Mouse (Mus musculus): ENCODE results near the gene Gpc1. TPM values are rescaled to one million over a fixed set of nuclear protein-coding genes. Genes with fewer than 3 reads are reported as not detected.

The Gpc1 gene
- total RNA-seq, 2 experiments from 2014 or later = 4.7 to 8.4 TPM

DNA sequence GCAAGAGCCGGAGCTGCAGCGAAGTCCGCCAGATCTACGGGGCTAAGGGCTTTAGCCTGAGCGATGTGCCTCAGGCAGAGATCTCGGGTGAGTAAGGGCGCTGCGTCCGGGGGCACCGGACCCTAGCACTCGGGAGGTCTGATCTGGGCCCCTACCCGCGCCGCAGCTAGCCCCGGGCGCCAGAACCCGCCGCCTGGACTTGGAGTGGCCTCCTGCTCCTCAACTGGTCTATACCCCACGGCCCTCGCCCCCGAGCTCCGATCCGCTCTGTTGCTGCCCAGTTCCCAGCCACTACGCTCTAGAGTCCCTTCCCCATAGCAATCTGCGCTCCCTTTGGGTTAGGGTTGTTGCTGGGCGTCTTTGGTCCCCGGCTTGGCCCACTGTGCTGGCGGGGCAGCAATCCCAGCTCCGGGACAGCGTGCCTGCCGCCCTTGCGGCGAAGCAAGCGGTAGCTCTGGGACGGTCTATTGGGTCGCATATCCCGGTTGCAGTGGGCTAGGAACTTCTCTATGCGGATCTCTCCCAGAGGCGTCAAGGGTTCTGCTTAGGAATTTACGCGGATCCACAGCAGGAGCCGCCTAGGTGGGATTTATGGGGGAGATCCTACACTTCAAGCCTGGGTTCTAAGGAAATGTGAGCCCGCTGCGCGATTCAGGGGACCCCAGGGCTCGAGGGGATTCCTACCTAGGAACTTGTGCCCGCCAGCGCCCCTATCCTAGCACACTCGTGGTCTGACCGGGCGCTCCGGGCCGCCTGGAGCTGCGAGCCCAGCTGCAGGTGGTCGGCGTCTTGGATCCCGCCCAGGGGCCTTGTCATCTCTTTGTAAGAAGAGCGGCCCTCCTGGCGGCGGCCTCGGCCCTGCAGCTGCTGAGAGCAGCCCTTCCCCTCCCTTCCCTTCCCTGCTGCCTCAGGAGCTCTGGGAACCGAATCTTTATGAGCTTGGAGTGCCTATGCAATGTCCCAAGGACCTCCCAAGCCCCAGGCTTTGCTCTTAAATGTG is 866 bp downstream of the Gpc1 start:
- no peak for ATAC-seq (replicated peaks; ENCODE audit: low FRiP score, poor library complexity, severe bottlenecking)

- no peak for ATAC-seq (replicated peaks; ENCODE audit: low FRiP score, poor library complexity, severe bottlenecking)
These were observed 2.7 kb downstream of the Gpc1 start for GRCm38 (mm10) chr1:92833987-92834706.

DNA sequence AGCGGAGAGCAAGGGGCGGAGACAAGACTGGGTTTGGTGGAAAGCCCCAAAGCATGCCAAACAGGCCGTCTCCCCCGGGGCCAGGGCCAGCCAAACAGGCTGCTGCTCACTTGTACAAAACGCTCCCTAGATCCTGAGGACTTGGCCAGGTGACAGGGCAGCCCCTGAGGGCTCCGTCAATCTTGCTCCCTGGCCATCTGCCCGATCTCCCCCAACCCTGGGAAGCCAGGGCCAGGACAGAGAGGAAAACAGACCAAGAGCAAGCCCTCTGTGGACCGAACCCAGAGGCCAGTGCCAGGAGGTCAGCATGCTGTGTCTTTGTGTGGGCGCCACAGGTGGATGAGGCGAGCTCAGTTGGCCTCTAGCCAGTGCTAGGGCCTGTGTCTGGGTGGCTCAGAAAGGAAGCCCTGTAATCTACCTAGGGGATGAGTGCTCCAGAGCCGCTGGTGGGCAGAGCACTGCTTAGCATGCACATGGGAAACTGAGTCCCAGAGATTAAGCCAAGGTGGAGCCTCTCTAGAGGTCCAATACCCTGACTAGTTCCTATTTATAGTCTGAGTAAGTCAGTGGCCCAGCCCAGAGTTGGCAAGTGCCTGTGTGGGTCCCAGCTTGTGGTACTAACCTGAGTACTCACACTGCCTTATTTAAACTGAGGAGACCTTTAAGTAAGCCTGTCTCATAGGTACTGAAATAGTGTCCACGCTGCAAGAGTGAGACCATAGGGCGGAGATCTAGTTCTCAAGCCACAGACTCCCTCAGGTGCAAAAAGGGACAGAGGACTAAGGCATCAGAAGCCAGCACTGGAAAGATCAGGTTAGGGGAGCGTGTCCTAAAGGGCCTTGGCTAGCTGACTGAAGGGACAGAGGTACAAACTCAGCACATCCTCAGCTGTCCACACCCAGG is 6.7 kb downstream of the Gpc1 start:
- no peak for ATAC-seq (replicated peaks; ENCODE audit: low FRiP score, poor library complexity, severe bottlenecking)

DNA sequence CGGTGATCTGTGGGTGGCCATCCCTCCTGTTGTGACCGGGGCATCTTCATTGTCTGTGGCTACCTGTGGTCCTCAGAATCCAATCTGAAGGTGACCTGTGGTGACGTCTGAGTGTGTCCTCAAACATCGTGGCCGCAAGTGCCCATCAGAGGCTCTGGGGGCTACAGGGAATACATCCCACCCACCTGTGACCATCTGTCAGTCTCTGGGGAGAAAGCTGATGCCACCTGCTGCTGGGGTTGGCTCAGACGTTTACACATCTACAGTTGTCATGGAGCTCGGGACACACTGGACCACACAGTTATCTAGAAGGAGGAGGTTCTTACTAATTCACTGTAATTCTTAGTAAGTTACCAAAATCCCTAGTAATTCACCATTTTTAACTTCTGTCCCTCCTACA is 7.8 kb downstream of the Gpc1 start:
- ATAC-seq (replicated peaks; ENCODE audit: low FRiP score, poor library complexity, severe bottlenecking) = no peak

DNA sequence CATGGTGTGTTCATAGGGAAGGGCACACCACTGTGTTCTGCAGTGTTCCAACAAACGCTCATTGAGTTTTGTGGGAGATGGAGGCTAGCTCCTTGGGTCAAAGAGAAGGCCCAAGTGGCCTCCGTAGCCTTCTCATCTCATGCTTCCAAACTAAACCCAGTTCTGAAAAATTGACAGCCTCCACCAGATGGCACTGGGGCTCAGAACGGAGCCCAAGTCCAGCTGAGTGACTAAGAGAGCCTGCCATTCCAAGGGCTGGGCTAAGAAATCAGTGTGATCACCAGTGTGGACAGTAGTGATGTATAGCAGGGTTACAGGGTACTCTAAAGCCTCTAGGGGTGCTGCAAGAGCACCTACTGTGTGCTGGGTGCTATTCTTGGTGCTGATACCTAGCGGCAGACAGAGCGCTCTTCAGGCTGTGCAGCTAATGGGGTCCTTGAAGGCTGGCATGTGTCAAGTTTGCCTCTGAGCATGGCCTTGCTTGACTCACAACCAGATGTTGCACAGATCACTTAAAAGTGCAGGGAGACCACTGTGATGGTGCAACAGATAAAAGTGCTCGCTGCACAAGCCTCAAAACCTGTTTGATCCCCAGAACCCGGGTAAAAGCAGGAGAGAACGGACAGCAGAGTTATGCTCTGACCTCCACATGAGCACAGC is 8.9 kb downstream of the Gpc1 start:
- ATAC-seq (replicated peaks; ENCODE audit: low FRiP score, poor library complexity, severe bottlenecking) = no peak

DNA sequence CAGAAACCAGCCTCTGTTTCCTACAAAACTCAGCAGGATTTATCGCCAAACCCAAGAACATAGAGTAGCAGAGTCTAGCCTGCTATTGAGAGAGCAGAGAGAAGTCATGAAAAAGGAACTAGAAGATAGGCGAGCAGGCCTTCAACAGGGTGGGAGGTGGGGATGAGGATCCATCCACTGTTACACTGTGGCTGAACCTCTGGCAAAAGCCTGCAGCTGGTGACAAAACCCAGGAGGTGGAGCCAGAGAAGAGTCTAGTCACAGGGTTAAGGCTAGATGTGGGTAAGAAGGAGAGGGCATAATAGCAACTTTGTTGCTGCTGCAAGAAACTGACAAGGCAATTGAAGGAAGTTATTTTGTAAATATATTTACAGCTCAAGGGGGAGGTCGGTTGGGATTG is 10.0 kb downstream of the Gpc1 start:
- ATAC-seq (replicated peaks; ENCODE audit: low FRiP score, poor library complexity, severe bottlenecking) = no peak

- no peak for ATAC-seq (replicated peaks; ENCODE audit: low FRiP score, poor library complexity, severe bottlenecking)
These were observed 14.4 kb downstream of the Gpc1 start for GRCm38 (mm10) chr1:92845889-92846288.

- no peak for ATAC-seq (replicated peaks; ENCODE audit: low FRiP score, poor library complexity, severe bottlenecking)
These were observed 16.7 kb downstream of the Gpc1 start for GRCm38 (mm10) chr1:92847873-92848839.

DNA sequence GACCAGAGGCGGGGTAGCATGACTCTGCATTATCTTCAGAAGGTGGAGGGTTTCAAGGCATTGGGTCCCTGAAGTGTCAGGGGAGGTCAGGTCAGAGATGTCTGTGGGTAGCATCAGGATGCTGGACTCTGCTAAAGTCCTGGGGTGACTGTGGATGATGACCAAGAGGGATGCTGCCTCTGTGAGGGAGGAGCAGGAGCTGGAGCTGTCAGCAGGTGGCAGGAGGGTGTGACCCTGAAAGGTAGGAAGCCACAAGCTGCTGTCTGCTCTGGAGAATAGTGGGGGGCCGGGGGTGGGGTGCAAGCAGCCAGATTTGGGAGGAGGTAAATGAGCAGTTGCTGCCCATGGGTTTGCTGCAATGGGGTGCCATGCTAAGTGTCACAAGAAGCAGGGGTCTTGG is 18.0 kb downstream of the Gpc1 start:
- ATAC-seq (replicated peaks; ENCODE audit: low FRiP score, poor library complexity, severe bottlenecking) = no peak

GRCm38 (mm10) chr1:92849938-92850574 is 18.6 kb downstream of the Gpc1 start:
- ATAC-seq (replicated peaks; ENCODE audit: low FRiP score, poor library complexity, severe bottlenecking) = no peak

DNA sequence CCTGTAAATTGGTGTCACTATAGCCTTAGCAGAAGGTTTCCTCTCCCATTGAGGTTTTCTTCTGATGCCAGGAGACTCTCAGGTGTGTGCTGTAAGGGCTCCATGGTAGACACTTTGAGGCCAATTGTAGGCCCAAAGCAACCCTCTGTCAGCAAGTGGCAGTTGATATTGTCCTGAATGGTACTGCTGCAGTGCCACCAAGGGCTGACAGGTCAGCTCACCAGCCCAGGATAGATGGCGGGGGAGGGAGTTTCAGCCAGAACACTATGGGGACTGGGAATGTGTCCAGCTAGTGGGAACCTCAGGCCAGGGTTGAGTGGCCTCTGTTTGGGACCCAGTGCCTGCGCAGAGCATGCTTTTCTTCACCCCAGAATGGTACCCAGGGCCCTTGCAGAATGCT is 21.0 kb downstream of the Gpc1 start:
- ATAC-seq (replicated peaks; ENCODE audit: low FRiP score, poor library complexity, severe bottlenecking) = no peak

GRCm38 (mm10) chr1:92861503-92861902 is 30.1 kb downstream of the Gpc1 start:
- no peak for ATAC-seq (replicated peaks; ENCODE audit: low FRiP score, poor library complexity, severe bottlenecking)

DNA sequence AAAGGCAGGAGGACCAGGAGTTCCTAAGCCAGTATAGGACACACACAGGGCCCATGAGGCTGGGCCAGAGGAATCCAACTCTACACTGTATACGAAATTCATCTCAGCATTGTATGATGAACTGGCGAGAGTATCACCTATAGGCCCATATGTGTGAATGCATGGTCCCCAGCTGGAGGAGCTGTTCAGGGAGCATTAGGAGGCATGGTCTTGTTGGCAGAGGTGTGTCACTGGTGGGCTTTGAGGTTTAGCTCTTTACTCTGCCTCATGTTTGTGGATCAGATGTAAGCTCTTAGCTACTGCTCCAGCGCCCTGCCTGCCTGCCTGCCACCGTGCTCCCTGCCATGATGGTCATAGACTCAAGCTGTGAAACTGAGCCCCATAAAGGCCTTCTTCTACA is 31.8 kb downstream of the Gpc1 start:
- no peak for ATAC-seq (replicated peaks; ENCODE audit: low FRiP score, poor library complexity, severe bottlenecking)

GRCm38 (mm10) chr1:92866170-92866569 is 34.7 kb downstream of the Gpc1 start:
- ATAC-seq (replicated peaks; ENCODE audit: low FRiP score, poor library complexity, severe bottlenecking) = no peak

- ATAC-seq (replicated peaks; ENCODE audit: low FRiP score, poor library complexity, severe bottlenecking) = no peak
These were observed 38.5 kb downstream of the Gpc1 start for GRCm38 (mm10) chr1:92869985-92870384.

GRCm38 (mm10) chr1:92872666-92873065 is 41.2 kb downstream of the Gpc1 start:
- ATAC-seq (replicated peaks; ENCODE audit: low FRiP score, poor library complexity, severe bottlenecking) = no peak

GRCm38 (mm10) chr1:92874011-92874410 is 42.6 kb downstream of the Gpc1 start:
- ATAC-seq (replicated peaks; ENCODE audit: low FRiP score, poor library complexity, severe bottlenecking) = no peak
